Mouse (Mus musculus): ENCODE measurements around the gene Cstad. TPM values are rescaled to one million over a fixed set of nuclear protein-coding genes. Genes with fewer than 3 reads are reported as not detected.
A peak's percentile ranks its signal among the peaks of the same experiment; 100 is the strongest.

The Cstad gene
- polyA plus RNA-seq, 1 experiment from 2014 or later: not detected

DNA sequence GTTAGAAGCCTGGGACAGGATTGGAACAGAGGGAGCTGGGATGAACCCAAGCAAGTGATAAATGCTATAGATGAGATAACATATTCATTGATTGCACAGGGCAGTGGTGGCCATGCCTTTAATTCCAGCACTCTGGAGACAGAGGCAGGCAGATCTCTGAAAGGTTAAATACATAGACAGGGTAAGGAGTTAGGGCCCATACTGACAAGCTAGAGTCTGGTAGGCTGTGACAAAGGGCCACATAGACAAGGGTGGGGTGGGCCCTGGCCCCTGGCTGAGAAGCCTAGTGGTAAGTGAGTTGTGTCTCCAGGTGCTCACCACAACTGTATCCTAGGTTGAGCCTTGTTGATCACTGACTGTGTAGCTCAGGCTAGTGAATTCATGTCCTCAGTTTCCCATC is 7.6 kb downstream of the Cstad start:
- H3K4me2 ChIP-seq (ENCODE audit: low read depth, low read length): no peak overlapping the region
- H3K27ac ChIP-seq (ENCODE audit: low read length): no peak overlapping the region
- no peak overlapping the region for H3K9ac ChIP-seq (ENCODE audit: low read depth, low read length)
- peaks cover 18% of the 10 kb centered on the region for H3K27me3 ChIP-seq (ENCODE audit: control insufficient read depth, insufficient read depth, low read depth, low read length)
- no peak overlapping the region for H3K4me3 ChIP-seq (ENCODE audit: low read depth, low read length)
- H3K36me3 ChIP-seq (ENCODE audit: control insufficient read depth, insufficient read depth): no peaks in the 10 kb centered on the region
- no peaks in the 10 kb centered on the region for H3K9me3 ChIP-seq (replicated peaks; ENCODE audit: control insufficient read depth, low read length)
- ATAC-seq (ENCODE audit: low read depth): no peak
- peaks cover 20% of the 10 kb centered on the region for H3K4me1 ChIP-seq (ENCODE audit: control insufficient read depth, low read depth, low read length)

DNA sequence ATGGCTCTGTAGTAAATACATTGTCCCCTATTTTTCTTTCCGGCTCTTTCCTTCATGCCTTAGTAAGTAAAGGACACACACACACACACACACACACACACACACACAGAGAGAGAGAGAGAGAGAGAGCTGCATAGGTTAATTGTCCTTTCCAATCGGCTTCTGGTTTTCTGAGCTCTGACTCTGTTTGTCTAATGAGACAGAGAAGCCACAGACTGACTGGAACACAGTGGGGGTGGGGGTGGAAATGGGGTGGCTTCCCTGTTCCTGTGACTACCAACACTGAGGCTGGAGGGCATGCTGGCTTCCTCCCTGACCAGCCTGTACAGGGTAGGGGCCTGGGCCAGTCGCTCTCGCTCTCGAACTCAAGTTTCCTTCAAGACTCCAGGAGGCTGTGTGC is 8.9 kb downstream of the Cstad start:
- Histone ChIP-seq H3K4me3 (ENCODE audit: low read depth, low read length) (no peak overlapping the region), H3K4me1 (ENCODE audit: control insufficient read depth, low read depth, low read length) (peaks cover 20% of the 10 kb centered on the region), H3K9ac (ENCODE audit: low read depth, low read length) (no peak overlapping the region), H3K36me3 (ENCODE audit: control insufficient read depth, insufficient read depth) (no peaks in the 10 kb centered on the region), H3K9me3 (replicated peaks; ENCODE audit: control insufficient read depth, low read length) (no peaks in the 10 kb centered on the region), H3K27ac (ENCODE audit: low read length) (no peak overlapping the region), H3K27me3 (ENCODE audit: control insufficient read depth, insufficient read depth, low read depth, low read length) (peaks cover 18% of the 10 kb centered on the region), H3K4me2 (ENCODE audit: low read depth, low read length) (no peak overlapping the region)
- no peak for ATAC-seq (ENCODE audit: low read depth)
- 44% methylated on average over 5 of the region's 5 CpGs for WGBS (ENCODE audit: insufficient replicate concordance)

DNA sequence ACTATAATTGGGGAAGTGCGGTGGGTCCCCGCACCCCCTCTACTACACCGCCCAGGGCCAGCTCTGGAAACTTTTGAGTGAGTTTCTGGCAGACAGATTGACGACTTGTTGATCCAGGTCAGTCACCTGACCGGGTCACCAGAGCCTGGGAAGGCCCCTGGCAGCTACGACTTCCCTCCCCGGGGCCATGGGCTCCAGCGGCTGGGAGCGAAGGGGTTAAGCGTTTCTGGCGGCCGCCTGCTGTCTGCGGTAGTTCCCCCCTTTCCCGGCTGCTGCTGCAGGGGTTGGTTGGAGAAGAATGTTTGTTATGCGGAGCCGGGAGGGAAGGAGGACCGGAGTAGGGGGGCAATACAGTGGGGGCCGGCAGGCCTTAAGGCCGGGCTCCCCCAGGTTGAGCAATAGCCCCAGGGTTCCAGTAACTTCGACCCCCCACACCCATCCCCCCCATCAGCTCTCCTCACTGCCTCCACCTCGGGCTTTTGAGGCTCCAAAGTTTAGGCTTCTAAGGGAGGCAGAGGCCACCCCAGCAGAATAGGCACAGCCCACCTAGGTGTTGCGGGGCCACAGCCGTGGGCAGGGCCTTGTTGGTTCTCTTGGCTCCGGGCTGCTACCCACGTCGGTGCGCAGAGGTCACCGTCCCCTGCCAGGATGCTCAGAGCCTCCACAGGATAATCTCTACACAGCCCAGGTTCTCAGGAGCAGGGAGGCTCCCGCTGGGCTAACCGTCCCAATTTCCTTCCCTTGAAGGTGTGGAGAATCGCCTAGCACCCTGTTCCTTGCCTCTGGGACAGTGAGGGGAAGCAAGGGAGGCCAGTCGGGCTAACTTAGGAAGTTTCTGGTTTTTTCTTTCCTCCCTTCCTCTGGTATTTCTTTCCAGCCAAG is 10.3 kb downstream of the Cstad start:
- Histone ChIP-seq H3K27me3 (ENCODE audit: control insufficient read depth, insufficient read depth, low read depth, low read length) (peaks cover 18% of the 10 kb centered on the region), H3K4me1 (ENCODE audit: control insufficient read depth, low read depth, low read length) (peaks cover 20% of the 10 kb centered on the region), H3K4me3 (ENCODE audit: low read depth, low read length) (no peak overlapping the region), H3K27ac (ENCODE audit: low read length) (no peak overlapping the region), H3K36me3 (ENCODE audit: control insufficient read depth, insufficient read depth) (no peaks in the 10 kb centered on the region), H3K9ac (ENCODE audit: low read depth, low read length) (0 out of 2 replicates have a peak overlapping the region, but pooled peaks have one; percentile 15), H3K4me2 (ENCODE audit: low read depth, low read length) (peak overlapping the region; percentile 29), H3K9me3 (replicated peaks; ENCODE audit: control insufficient read depth, low read length) (no peaks in the 10 kb centered on the region)
- ATAC-seq (ENCODE audit: low read depth): peak; percentile 25; the same call in 1 of the 2 replicates
- 4% methylated on average over 32 of the region's 32 CpGs for WGBS (ENCODE audit: insufficient replicate concordance)

DNA sequence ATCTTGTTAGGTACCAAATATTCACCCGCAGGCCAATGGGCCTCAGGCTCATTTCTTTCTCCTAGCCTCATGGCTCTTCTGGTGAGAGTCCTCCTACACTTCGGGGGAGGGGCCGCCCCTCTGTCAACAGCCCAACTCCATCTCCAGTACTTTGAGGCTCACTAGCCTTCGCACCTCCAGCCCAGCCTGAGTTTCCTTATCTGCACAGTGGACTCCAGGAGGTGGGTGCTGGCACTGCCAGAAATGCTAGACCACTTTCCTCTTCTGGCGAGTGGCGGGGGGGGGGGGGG is 10.9 kb downstream of the Cstad start:
- Histone ChIP-seq H3K27me3 (ENCODE audit: control insufficient read depth, insufficient read depth, low read depth, low read length) (peaks cover 18% of the 10 kb centered on the region), H3K4me2 (ENCODE audit: low read depth, low read length) (no peak overlapping the region), H3K4me3 (ENCODE audit: low read depth, low read length) (no peak overlapping the region), H3K36me3 (ENCODE audit: control insufficient read depth, insufficient read depth) (no peaks in the 10 kb centered on the region), H3K9me3 (replicated peaks; ENCODE audit: control insufficient read depth, low read length) (no peaks in the 10 kb centered on the region), H3K9ac (ENCODE audit: low read depth, low read length) (no peak overlapping the region), H3K27ac (ENCODE audit: low read length) (no peak overlapping the region), H3K4me1 (ENCODE audit: control insufficient read depth, low read depth, low read length) (peaks cover 18% of the 10 kb centered on the region)
- WGBS (ENCODE audit: insufficient replicate concordance): 8% methylated on average over 6 of the region's 6 CpGs
- no peak for ATAC-seq (ENCODE audit: low read depth)

DNA sequence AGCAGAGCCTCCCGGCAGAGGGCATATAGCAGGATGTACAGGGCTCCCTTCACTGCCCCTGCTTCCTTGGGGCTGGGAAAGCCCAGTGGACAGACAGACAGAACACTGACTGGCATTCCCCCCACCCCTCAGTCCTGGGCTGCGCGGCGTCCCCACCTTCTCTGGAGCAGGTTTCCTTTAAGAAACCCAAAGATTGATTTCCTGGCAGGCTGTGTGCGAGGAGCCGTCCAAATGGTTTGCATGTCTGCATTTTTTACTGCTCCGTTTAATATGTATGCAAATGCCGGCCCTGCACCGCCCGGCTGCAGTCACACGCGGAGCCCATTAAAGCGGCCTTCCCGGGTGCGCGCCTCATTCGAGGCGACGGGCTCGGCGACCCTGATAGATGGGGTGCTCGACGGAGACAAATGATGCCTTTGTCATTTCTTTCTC is 11.8 kb downstream of the Cstad start:
- Histone ChIP-seq H3K36me3 (ENCODE audit: control insufficient read depth, insufficient read depth) (no peaks in the 10 kb centered on the region), H3K4me3 (ENCODE audit: low read depth, low read length) (no peak overlapping the region), H3K9me3 (replicated peaks; ENCODE audit: control insufficient read depth, low read length) (no peaks in the 10 kb centered on the region), H3K9ac (ENCODE audit: low read depth, low read length) (no peak overlapping the region), H3K4me2 (ENCODE audit: low read depth, low read length) (no peak overlapping the region), H3K27ac (ENCODE audit: low read length) (no peak overlapping the region), H3K27me3 (ENCODE audit: control insufficient read depth, insufficient read depth, low read depth, low read length) (peaks cover 18% of the 10 kb centered on the region), H3K4me1 (ENCODE audit: control insufficient read depth, low read depth, low read length) (peaks cover 8% of the 10 kb centered on the region)
- ATAC-seq (ENCODE audit: low read depth): no peak
- 47% methylated on average over 23 of the region's 23 CpGs for WGBS (ENCODE audit: insufficient replicate concordance)

DNA sequence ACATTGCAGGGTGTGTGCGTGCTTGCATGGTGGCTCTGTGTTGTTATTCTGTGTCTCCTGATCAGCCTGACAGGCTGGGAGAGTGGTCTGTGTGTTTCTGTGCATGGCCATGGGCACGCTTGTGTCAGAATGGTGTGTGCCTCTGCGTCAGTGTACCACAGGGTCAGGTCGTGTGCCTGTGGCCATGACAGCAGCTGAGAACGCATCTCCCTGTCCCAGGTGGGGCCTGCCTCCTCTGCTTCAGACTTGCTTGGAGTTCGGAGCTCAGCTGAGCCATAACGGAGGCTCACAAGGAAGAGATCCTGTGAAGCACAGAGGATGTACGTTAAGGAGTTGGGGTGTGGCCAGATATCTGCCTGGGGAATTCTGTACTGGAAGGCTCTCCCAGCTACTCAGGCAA is 13.1 kb downstream of the Cstad start:
- Histone ChIP-seq H3K4me3 (ENCODE audit: low read depth, low read length) (no peak overlapping the region), H3K4me2 (ENCODE audit: low read depth, low read length) (no peak overlapping the region), H3K27ac (ENCODE audit: low read length) (no peak overlapping the region), H3K27me3 (ENCODE audit: control insufficient read depth, insufficient read depth, low read depth, low read length) (peaks cover 18% of the 10 kb centered on the region), H3K9me3 (replicated peaks; ENCODE audit: control insufficient read depth, low read length) (no peaks in the 10 kb centered on the region), H3K9ac (ENCODE audit: low read depth, low read length) (no peak overlapping the region), H3K36me3 (ENCODE audit: control insufficient read depth, insufficient read depth) (no peaks in the 10 kb centered on the region), H3K4me1 (ENCODE audit: control insufficient read depth, low read depth, low read length) (peaks cover 8% of the 10 kb centered on the region)
- no peak for ATAC-seq (ENCODE audit: low read depth)
- 68% methylated on average over 8 of the region's 8 CpGs for WGBS (ENCODE audit: insufficient replicate concordance)

DNA sequence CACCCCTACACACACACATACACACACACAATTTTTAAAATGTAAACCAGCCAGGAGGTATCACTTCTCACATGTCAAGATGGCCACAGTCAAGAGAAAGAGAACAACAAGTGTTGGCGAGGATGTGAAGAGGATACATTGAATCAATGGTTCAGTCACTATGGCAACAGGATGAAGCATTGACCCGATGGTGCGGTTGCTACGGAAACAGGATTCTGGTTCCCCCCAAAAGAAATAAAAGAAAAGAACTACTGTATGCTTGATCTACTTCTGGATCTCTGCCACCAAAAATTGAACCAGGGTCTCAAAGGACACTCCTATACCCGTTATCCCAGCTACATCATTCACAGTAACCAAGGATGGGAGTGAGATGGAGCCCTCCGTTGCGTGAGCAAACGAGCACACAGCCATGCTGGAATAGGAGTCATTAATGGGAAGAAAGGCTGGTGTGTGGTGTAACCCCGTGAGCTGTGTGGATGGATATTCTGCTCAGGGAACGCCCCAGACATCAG is 13.9 kb downstream of the Cstad start:
- Histone ChIP-seq H3K4me3 (ENCODE audit: low read depth, low read length) (no peak overlapping the region), H3K27ac (ENCODE audit: low read length) (no peak overlapping the region), H3K36me3 (ENCODE audit: control insufficient read depth, insufficient read depth) (no peaks in the 10 kb centered on the region), H3K4me2 (ENCODE audit: low read depth, low read length) (no peak overlapping the region), H3K9me3 (replicated peaks; ENCODE audit: control insufficient read depth, low read length) (no peaks in the 10 kb centered on the region), H3K9ac (ENCODE audit: low read depth, low read length) (no peak overlapping the region), H3K27me3 (ENCODE audit: control insufficient read depth, insufficient read depth, low read depth, low read length) (peaks cover 18% of the 10 kb centered on the region), H3K4me1 (ENCODE audit: control insufficient read depth, low read depth, low read length) (peaks cover 8% of the 10 kb centered on the region)
- ATAC-seq (ENCODE audit: low read depth): no peak
- 70% methylated on average over 10 of the region's 10 CpGs for WGBS (ENCODE audit: insufficient replicate concordance)

DNA sequence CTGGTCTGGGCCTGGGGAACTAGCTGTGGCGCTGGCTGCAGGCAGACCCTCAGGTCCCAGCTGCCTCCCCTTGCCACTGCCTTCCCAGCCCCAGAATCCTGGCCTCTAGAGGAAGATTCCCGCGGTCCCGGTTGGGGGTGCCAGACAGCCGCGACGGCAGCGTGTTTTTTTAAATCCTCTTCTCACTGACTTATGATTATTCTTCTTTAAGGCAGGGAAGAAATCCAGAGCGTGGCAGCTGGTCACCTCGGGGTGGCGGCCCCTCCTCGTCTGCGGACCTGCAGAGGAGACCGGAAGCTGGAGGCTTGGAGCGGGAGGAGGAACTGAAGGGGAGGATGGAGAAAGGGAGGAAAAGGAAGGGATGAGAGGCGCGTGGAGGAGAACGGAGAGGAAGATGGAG is 18.7 kb downstream of the Cstad start:
- Histone ChIP-seq H3K4me1 (ENCODE audit: control insufficient read depth, low read depth, low read length) (peaks cover 7% of the 10 kb centered on the region; the same call in 1 of the 2 replicates), H3K9me3 (replicated peaks; ENCODE audit: control insufficient read depth, low read length) (no peaks in the 10 kb centered on the region), H3K36me3 (ENCODE audit: control insufficient read depth, insufficient read depth) (no peaks in the 10 kb centered on the region), H3K27me3 (ENCODE audit: control insufficient read depth, insufficient read depth, low read depth, low read length) (no peaks in the 10 kb centered on the region), H3K27ac (ENCODE audit: low read length) (no peak overlapping the region), H3K4me2 (ENCODE audit: low read depth, low read length) (0 out of 2 replicates have a peak overlapping the region, but pooled peaks have one; percentile 14), H3K9ac (ENCODE audit: low read depth, low read length) (no peak overlapping the region), H3K4me3 (ENCODE audit: low read depth, low read length) (no peak overlapping the region)
- WGBS (ENCODE audit: insufficient replicate concordance): 15% methylated on average over 18 of the region's 18 CpGs
- no peak for ATAC-seq (ENCODE audit: low read depth)

DNA sequence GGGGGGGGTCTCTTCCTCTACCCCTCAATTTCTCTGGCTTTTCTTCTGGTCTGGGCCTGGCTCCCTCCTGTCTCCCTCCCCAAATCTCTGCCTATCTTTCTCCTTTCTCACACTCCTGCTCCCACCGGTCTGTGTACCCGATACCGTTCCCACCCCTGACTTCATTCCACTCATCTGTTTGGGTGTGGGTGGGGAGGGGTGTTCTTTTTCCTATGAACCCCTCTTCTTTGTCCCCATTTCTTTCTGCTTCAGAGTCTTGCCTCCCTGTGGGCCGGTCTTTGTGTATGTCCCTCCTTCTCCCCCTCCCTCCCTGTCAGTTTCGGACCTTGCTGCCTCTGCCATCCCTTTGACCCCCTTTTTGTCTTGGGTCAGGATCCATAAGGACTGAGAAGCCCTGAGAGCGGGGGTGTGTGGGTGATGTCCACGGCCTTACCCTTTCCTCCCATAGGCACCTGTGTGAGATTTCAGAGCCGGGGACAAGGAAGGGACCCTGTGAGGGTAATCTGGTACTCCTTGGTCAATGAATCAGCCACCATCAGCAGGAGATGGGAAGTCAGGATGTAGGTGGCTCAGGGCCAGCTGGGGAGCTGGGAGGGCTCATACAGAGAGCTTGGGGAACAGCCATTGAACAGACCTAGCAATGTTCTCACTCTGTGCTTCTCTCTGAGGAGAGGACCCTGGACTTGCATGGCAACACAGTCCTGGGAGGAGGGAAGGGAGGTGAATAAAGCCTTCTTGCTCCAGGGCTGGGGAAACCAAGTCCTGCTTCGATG is 19.5 kb downstream of the Cstad start:
- Histone ChIP-seq H3K27ac (ENCODE audit: low read length) (no peak overlapping the region), H3K27me3 (ENCODE audit: control insufficient read depth, insufficient read depth, low read depth, low read length) (no peaks in the 10 kb centered on the region)

More for the DNA sequence above, 19.5 kb downstream of the Cstad start:
- Histone ChIP-seq H3K9me3 (replicated peaks; ENCODE audit: control insufficient read depth, low read length) (no peaks in the 10 kb centered on the region), H3K9ac (ENCODE audit: low read depth, low read length) (no peak overlapping the region), H3K36me3 (ENCODE audit: control insufficient read depth, insufficient read depth) (no peaks in the 10 kb centered on the region), H3K4me2 (ENCODE audit: low read depth, low read length) (no peak overlapping the region), H3K4me3 (ENCODE audit: low read depth, low read length) (no peak overlapping the region), H3K4me1 (ENCODE audit: control insufficient read depth, low read depth, low read length) (peaks cover 7% of the 10 kb centered on the region; the same call in 1 of the 2 replicates)
- 60% methylated on average over 9 of the region's 9 CpGs for WGBS (ENCODE audit: insufficient replicate concordance)
- no peak for ATAC-seq (ENCODE audit: low read depth)

Measured in liver, embryonic 16.5 days (tissue).